Mouse (Mus musculus) CH12.LX (cell line): ENCODE measurements at regions not wholly inside any gene's neighbourhood (a gene's known extent, or its start where the extent isn't known, plus 50 kb on each side); places are given as distances from the start of the nearest gene placed in this dataset.
"Not testable (repeated sequence)": the region's sequence is repeated elsewhere in the genome, so short reads cannot be mapped to it uniquely, and the experiment has no call there.

Source experiments
- DNase-seq: peaks from one replicate; pipeline ENCODE4 v3.0.0-alpha.2; 2013; ENCODE audit errors: extremely low read depth
- H3K27ac ChIP-seq: 2 replicates; pipeline ENCODE4 v1.5.1; 2012; ENCODE audit warnings: low read depth, mild to moderate bottlenecking, control low read depth, moderate library complexity; ENCODE audit not compliant: insufficient read depth
- H3K27me3 ChIP-seq: replicated peaks from 2 replicates; pipeline ENCODE3; 2012; ENCODE audit warnings: inconsistent platforms
- H3K36me3 ChIP-seq, 2 experiments: replicated peaks in 1 of 2; 2 replicates each; pipeline versions ENCODE3 to v1.6.1; 2012; ENCODE audit warnings: inconsistent platforms in 1 of 2, low read length in 1 of 2, mild to moderate bottlenecking in 1 of 2, mixed read lengths in 1 of 2, moderate library complexity in 1 of 2; ENCODE audit not compliant: control insufficient read depth in 1 of 2, insufficient read depth in 1 of 2
- H3K4me1 ChIP-seq, 2 experiments: 2 replicates each; pipeline ENCODE4 v1.6.1; 2012; ENCODE audit warnings: inconsistent platforms in 1 of 2, moderate library complexity in 1 of 2; ENCODE audit not compliant: insufficient read depth in 2 of 2, control insufficient read depth in 1 of 2
- H3K4me2 ChIP-seq: 2 replicates; pipeline ENCODE4 v1.6.1; 2012; ENCODE audit warnings: low read depth, mild to moderate bottlenecking, control low read depth; ENCODE audit not compliant: poor library complexity, insufficient read depth, severe bottlenecking
- H3K4me3 ChIP-seq, 3 experiments: fragments of 150-350 bp in 1 of 3; sonication (generic) in 1 of 3; replicated peaks in 1 of 3; 2 replicates each; pipeline versions ENCODE3 to v1.5.1; 2011 to 2012; ENCODE audit warnings: low read depth in 2 of 3, low read length in 2 of 3, mild to moderate bottlenecking in 2 of 3, moderate library complexity in 2 of 3, control low read depth in 1 of 3, improper control_type of control experiment in 1 of 3, inconsistent platforms in 1 of 3, mixed read lengths in 1 of 3; ENCODE audit not compliant: poor library complexity in 1 of 3
- H3K79me2 ChIP-seq: replicated peaks from 2 replicates; pipeline ENCODE4 v1.6.1; 2012; ENCODE audit warnings: mild to moderate bottlenecking, moderate library complexity; ENCODE audit not compliant: control insufficient read depth, poor library complexity, insufficient read depth, severe bottlenecking; ENCODE audit errors: extremely low read depth
- H3K9ac ChIP-seq: 2 replicates; pipeline ENCODE4 v1.6.1; 2012; ENCODE audit warnings: low read depth, mild to moderate bottlenecking, control low read depth, moderate library complexity; ENCODE audit not compliant: insufficient read depth
- H3K9me3 ChIP-seq: replicated peaks from 2 replicates; pipeline ENCODE3; 2012; ENCODE audit warnings: low read length, inconsistent platforms, mixed read lengths
- CHD1 ChIP-seq: IDR thresholded peaks from 2 replicates; pipeline ENCODE4 v1.6.1; 2012; ENCODE audit warnings: low read depth, low read length, improper control_type of control experiment, inconsistent platforms
- CHD2 ChIP-seq: IDR thresholded peaks from 2 replicates; pipeline ENCODE4 v1.6.1; 2011; ENCODE audit warnings: low read length, improper control_type of control experiment
- CTCF ChIP-seq, 2 experiments: IDR thresholded peaks in 1 of 2; conservative IDR thresholded peaks in 1 of 2; 2 replicates each; pipeline ENCODE4 v1.5.1; 2011 to 2012; ENCODE audit warnings: low read depth in 2 of 2, low read length in 2 of 2, improper control_type of control experiment in 1 of 2, inconsistent platforms in 1 of 2, mild to moderate bottlenecking in 1 of 2, moderate library complexity in 1 of 2
- ETS1 ChIP-seq: conservative IDR thresholded peaks from 2 replicates; pipeline ENCODE4 v1.6.1; 2012; ENCODE audit warnings: low read depth, mild to moderate bottlenecking, inconsistent platforms, low read length, improper control_type of control experiment, moderate library complexity
- GABPA ChIP-seq: IDR thresholded peaks from 2 replicates; pipeline ENCODE4 v1.6.1; 2012; ENCODE audit warnings: low read depth, low read length, improper control_type of control experiment, inconsistent platforms; ENCODE audit not compliant: insufficient replicate concordance
- HCFC1 ChIP-seq: IDR thresholded peaks from 2 replicates; pipeline ENCODE4 v1.6.1; 2012; ENCODE audit warnings: low read depth, mild to moderate bottlenecking, inconsistent platforms, low read length, improper control_type of control experiment
- JUN ChIP-seq: IDR thresholded peaks from 2 replicates; pipeline ENCODE4 v1.6.1; 2011; ENCODE audit warnings: low read depth, mild to moderate bottlenecking, low read length, improper control_type of control experiment, moderate library complexity; ENCODE audit not compliant: insufficient read depth
- MAFK ChIP-seq: IDR thresholded peaks from 2 replicates; pipeline ENCODE4 v1.6.1; 2011; ENCODE audit warnings: low read length, improper control_type of control experiment; ENCODE audit not compliant: insufficient replicate concordance
- MAX ChIP-seq: IDR thresholded peaks from 2 replicates; pipeline ENCODE4 v1.6.1; 2011; ENCODE audit warnings: low read length, improper control_type of control experiment
- MEF2A ChIP-seq: IDR thresholded peaks from 2 replicates; pipeline ENCODE4 v1.6.1; 2014; ENCODE audit warnings: low read depth, mild to moderate bottlenecking, inconsistent platforms, low read length, improper control_type of control experiment, borderline replicate concordance
- MYC ChIP-seq: IDR thresholded peaks from 2 replicates; pipeline ENCODE4 v1.6.1; 2011; ENCODE audit warnings: low read depth, mild to moderate bottlenecking, improper control_type of control experiment, low read length
- NRF1 ChIP-seq: IDR thresholded peaks from 2 replicates; pipeline ENCODE4 v1.6.1; 2014; ENCODE audit warnings: low read depth, mild to moderate bottlenecking, inconsistent platforms, low read length, improper control_type of control experiment, moderate library complexity
- PAX5 ChIP-seq: IDR thresholded peaks from 2 replicates; pipeline ENCODE4 v1.6.1; 2012; ENCODE audit warnings: low read length, inconsistent platforms, mixed read lengths
- POLR2A ChIP-seq: IDR thresholded peaks from 2 replicates; pipeline ENCODE4 v1.6.1; 2011; ENCODE audit warnings: low read depth, mild to moderate bottlenecking, improper control_type of control experiment, low read length
- RAD21 ChIP-seq: IDR thresholded peaks from 2 replicates; pipeline ENCODE4 v1.6.1; 2011; ENCODE audit warnings: low read depth, mild to moderate bottlenecking, low read length, improper control_type of control experiment, moderate library complexity
- RCOR1 ChIP-seq: conservative IDR thresholded peaks from 2 replicates; pipeline ENCODE4 v1.6.1; 2012; ENCODE audit warnings: low read depth, mild to moderate bottlenecking, inconsistent platforms, low read length, improper control_type of control experiment
- SIN3A ChIP-seq: IDR thresholded peaks from 2 replicates; pipeline ENCODE4 v1.6.1; 2012; ENCODE audit warnings: low read length, improper control_type of control experiment, inconsistent platforms
- SMC3 ChIP-seq: IDR thresholded peaks from 2 replicates; pipeline ENCODE4 v1.6.1; 2011; ENCODE audit warnings: low read depth, low read length, improper control_type of control experiment
- TBP ChIP-seq: conservative IDR thresholded peaks from 2 replicates; pipeline ENCODE4 v1.6.1; 2011; ENCODE audit warnings: low read depth, low read length, improper control_type of control experiment
- TCF12 ChIP-seq: IDR thresholded peaks from 2 replicates; pipeline ENCODE4 v1.6.1; 2014; ENCODE audit warnings: low read depth, mild to moderate bottlenecking, inconsistent platforms, low read length, improper control_type of control experiment
- UBTF ChIP-seq: IDR thresholded peaks from 2 replicates; pipeline ENCODE4 v1.6.1; 2012; ENCODE audit warnings: low read depth, mild to moderate bottlenecking, inconsistent platforms, low read length, improper control_type of control experiment, moderate library complexity
- ZKSCAN1 ChIP-seq: IDR thresholded peaks from 2 replicates; pipeline ENCODE4 v1.6.1; 2012; ENCODE audit warnings: low read depth, inconsistent platforms, low read length, improper control_type of control experiment, borderline replicate concordance
- ZMIZ1 ChIP-seq: IDR thresholded peaks from 2 replicates; pipeline ENCODE4 v1.6.1; 2012; ENCODE audit warnings: low read depth, mild to moderate bottlenecking, inconsistent platforms, low read length, improper control_type of control experiment
- dilution Hi-C: fragments of 300-500 bp; cut with MboI; formaldehyde crosslinking; loops from 2 replicates; pipeline ENCODE4 v1.14.3; 2020; ENCODE audit warnings: low sequenced_read_pairs; ENCODE audit not compliant: extremely low pct_unique_long_range_greater_than_20kb, extremely low pct_ligation_motif_present
- in situ Hi-C: fragments of 300-500 bp; cut with MboI; formaldehyde crosslinking; loops from 3 replicates; pipeline ENCODE4 v1.14.3; 2019; ENCODE audit warnings: low sequenced_read_pairs, low pct_ligation_motif_present, low pct_unique_long_range_greater_than_20kb, mixed read lengths

GRCm38 (mm10) chr13:5690124-5690523 is 171.2 kb upstream of the Klf6 start:
- dilution Hi-C loops: no loop called here
- Histone ChIP-seq H3K4me2 (no peak overlapping the region), H3K27ac (no peak overlapping the region)

GRCm38 (mm10) chr13:5690680-5691079 is 170.6 kb upstream of the Klf6 start:
- in situ Hi-C loops, H3K9ac ChIP-seq, dilution Hi-C loops, H3K9me3 ChIP-seq, DNase-seq, H3K4me2 ChIP-seq, H3K79me2 ChIP-seq, H3K4me3 ChIP-seq, H3K36me3 ChIP-seq, H3K4me1 ChIP-seq, H3K27me3 ChIP-seq, H3K27ac ChIP-seq: not testable (repeated sequence)

More at GRCm38 (mm10) chr13:5690124-5690523, 171.2 kb upstream of the Klf6 start:
- H3K9ac ChIP-seq: no peak overlapping the region
- no peaks in the 10 kb centered on the region for H3K79me2 ChIP-seq
- DNase-seq: no peak
- no peaks in the 10 kb centered on the region for H3K4me1 ChIP-seq
- no peaks in the 10 kb centered on the region for H3K36me3 ChIP-seq
- H3K27me3 ChIP-seq: no peaks in the 10 kb centered on the region
- in situ Hi-C loops: no loop called here
- TF ChIP-seq NRF1: no peak
- TF ChIP-seq MEF2A: no peak
- TF ChIP-seq MAFK: no peak
- TF ChIP-seq PAX5: no peak
- no peak for TF ChIP-seq CTCF (conservative IDR thresholded peaks at IDR 0.05 in 1 of 2, IDR thresholded peaks at IDR 0.05 in 1 of 2; ENCODE audit: low read depth in 2 of 2, low read length in 2 of 2)
- no peak for TF ChIP-seq CHD1
- no peak overlapping the region for H3K4me3 ChIP-seq
- H3K9me3 ChIP-seq: no peaks in the 10 kb centered on the region

- dilution Hi-C loops: no loop called here
Observed at GRCm38 (mm10) chr13:5694626-5695025, 166.7 kb upstream of the Klf6 start.

GRCm38 (mm10) chr13:5695581-5695980 is 165.7 kb upstream of the Klf6 start:
- H3K36me3 ChIP-seq, H3K27ac ChIP-seq, H3K4me2 ChIP-seq, DNase-seq, H3K79me2 ChIP-seq, H3K4me3 ChIP-seq, H3K9me3 ChIP-seq, H3K4me1 ChIP-seq, dilution Hi-C loops, H3K27me3 ChIP-seq, H3K9ac ChIP-seq, in situ Hi-C loops: not testable (repeated sequence)

More at GRCm38 (mm10) chr13:5694626-5695025, 166.7 kb upstream of the Klf6 start:
- Histone ChIP-seq H3K27ac (no peak overlapping the region), H3K4me2 (no peak overlapping the region), H3K9me3 (no peaks in the 10 kb centered on the region), H3K36me3 (no peaks in the 10 kb centered on the region), H3K9ac (no peak overlapping the region), H3K4me3 (no peak overlapping the region), H3K27me3 (no peaks in the 10 kb centered on the region), H3K79me2 (no peaks in the 10 kb centered on the region), H3K4me1 (no peaks in the 10 kb centered on the region)
- DNase-seq: no peak
- in situ Hi-C loops: no loop called here
- no peak for TF ChIP-seq PAX5
- TF ChIP-seq ETS1: no peak
- no peak for TF ChIP-seq UBTF
- TF ChIP-seq TCF12: no peak
- TF ChIP-seq ZMIZ1: no peak
- no peak for TF ChIP-seq MAX
- TF ChIP-seq RCOR1: no peak
- TF ChIP-seq MYC: no peak
- no peak for TF ChIP-seq ZKSCAN1
- TF ChIP-seq TBP: no peak
- peak; percentile 60 for TF ChIP-seq SMC3
- TF ChIP-seq HCFC1: no peak
- TF ChIP-seq CTCF (conservative IDR thresholded peaks at IDR 0.05 in 1 of 2, IDR thresholded peaks at IDR 0.05 in 1 of 2; ENCODE audit: low read depth in 2 of 2, low read length in 2 of 2): peak in 1 of 2 experiments; percentile 49; a peak in 2 of 4 replicates
- no peak for TF ChIP-seq CHD2
- TF ChIP-seq POLR2A: no peak
- no peak for TF ChIP-seq JUN
- peak; percentile 29 for TF ChIP-seq RAD21
- TF ChIP-seq SIN3A: no peak
- TF ChIP-seq GABPA: no peak
